Mouse (Mus musculus): ENCODE data around the gene Ttpal. TPM values are rescaled to one million over a fixed set of nuclear protein-coding genes. Genes with fewer than 3 reads are reported as not detected.

Ttpal gene
- polyA plus RNA-seq, 1 experiment from 2014 or later = 22.9 TPM

- no peak overlapping the region for H3K4me2 ChIP-seq (ENCODE audit: low read depth, low read length)
- H3K27me3 ChIP-seq (replicated peaks; ENCODE audit: control insufficient read depth, insufficient read depth, low read length) = no peaks in the 10 kb centered on the region
- no peak overlapping the region for H3K9ac ChIP-seq (ENCODE audit: low read depth, low read length)
- no peaks in the 10 kb centered on the region for H3K36me3 ChIP-seq (ENCODE audit: control insufficient read depth, insufficient read depth, low read length)
- H3K27ac ChIP-seq (ENCODE audit: low read length) = no peak overlapping the region
- no peaks in the 10 kb centered on the region for H3K9me3 ChIP-seq (ENCODE audit: control insufficient read depth, low read length)
- H3K4me3 ChIP-seq (ENCODE audit: low read length) = no peak overlapping the region
- no peak for ATAC-seq
- peaks cover 14% of the 10 kb centered on the region; the same call in 1 of the 2 replicates for H3K4me1 ChIP-seq (ENCODE audit: control insufficient read depth, insufficient read depth, low read length)
- WGBS = 42% methylated on average over 19 of the region's 19 CpGs
Observed at GRCm38 (mm10) chr2:163586384-163587261, 15.5 kb upstream of the Ttpal start.

GRCm38 (mm10) chr2:163587506-163587905 is 14.6 kb upstream of the Ttpal start:
- whole genome bisulfite sequencing = 66% methylated on average over 5 of the region's 5 CpGs

GRCm38 (mm10) chr2:163590211-163590610 is 11.9 kb upstream of the Ttpal start:
- no peak overlapping the region for H3K4me3 ChIP-seq (ENCODE audit: low read length)
- WGBS = 46% methylated on average over 12 of the region's 12 CpGs
- peaks cover 18% of the 10 kb centered on the region for H3K4me1 ChIP-seq (ENCODE audit: control insufficient read depth, insufficient read depth, low read length)
- 0 out of 2 replicates have a peak overlapping the region, but pooled peaks have one; percentile 0 for H3K4me2 ChIP-seq (ENCODE audit: low read depth, low read length)
- H3K9ac ChIP-seq (ENCODE audit: low read depth, low read length) = no peak overlapping the region
- no peaks in the 10 kb centered on the region for H3K9me3 ChIP-seq (ENCODE audit: control insufficient read depth, low read length)
- ATAC-seq = 0 out of 2 replicates have a peak, but pooled peaks have one; percentile 17
- H3K36me3 ChIP-seq (ENCODE audit: control insufficient read depth, insufficient read depth, low read length) = no peaks in the 10 kb centered on the region
- H3K27ac ChIP-seq (ENCODE audit: low read length) = peak overlapping the region; percentile 34; the same call in 1 of the 2 replicates
- H3K27me3 ChIP-seq (replicated peaks; ENCODE audit: control insufficient read depth, insufficient read depth, low read length) = no peaks in the 10 kb centered on the region

More at GRCm38 (mm10) chr2:163587506-163587905, 14.6 kb upstream of the Ttpal start:
- Histone ChIP-seq H3K36me3 (ENCODE audit: control insufficient read depth, insufficient read depth, low read length) (no peaks in the 10 kb centered on the region), H3K4me2 (ENCODE audit: low read depth, low read length) (no peak overlapping the region), H3K27ac (ENCODE audit: low read length) (no peak overlapping the region), H3K4me3 (ENCODE audit: low read length) (no peak overlapping the region), H3K9ac (ENCODE audit: low read depth, low read length) (no peak overlapping the region), H3K4me1 (ENCODE audit: control insufficient read depth, insufficient read depth, low read length) (peaks cover 14% of the 10 kb centered on the region; the same call in 1 of the 2 replicates), H3K27me3 (replicated peaks; ENCODE audit: control insufficient read depth, insufficient read depth, low read length) (no peaks in the 10 kb centered on the region), H3K9me3 (ENCODE audit: control insufficient read depth, low read length) (no peaks in the 10 kb centered on the region)
- ATAC-seq = no peak

- Histone ChIP-seq H3K9me3 (ENCODE audit: control insufficient read depth, low read length) (no peaks in the 10 kb centered on the region), H3K36me3 (ENCODE audit: control insufficient read depth, insufficient read depth, low read length) (no peaks in the 10 kb centered on the region), H3K4me2 (ENCODE audit: low read depth, low read length) (no peak overlapping the region), H3K9ac (ENCODE audit: low read depth, low read length) (no peak overlapping the region), H3K4me1 (ENCODE audit: control insufficient read depth, insufficient read depth, low read length) (peaks cover 21% of the 10 kb centered on the region), H3K4me3 (ENCODE audit: low read length) (no peak overlapping the region), H3K27ac (ENCODE audit: low read length) (no peak overlapping the region), H3K27me3 (replicated peaks; ENCODE audit: control insufficient read depth, insufficient read depth, low read length) (no peaks in the 10 kb centered on the region)
- WGBS = 76% methylated on average over 5 of the region's 5 CpGs
- no peak for ATAC-seq
Observed at GRCm38 (mm10) chr2:163590996-163591395, 11.1 kb upstream of the Ttpal start.

- no peaks in the 10 kb centered on the region for H3K9me3 ChIP-seq (ENCODE audit: control insufficient read depth, low read length)
- no peak overlapping the region for H3K4me3 ChIP-seq (ENCODE audit: low read length)
- peaks cover 25% of the 10 kb centered on the region for H3K4me1 ChIP-seq (ENCODE audit: control insufficient read depth, insufficient read depth, low read length)
- no peak overlapping the region for H3K9ac ChIP-seq (ENCODE audit: low read depth, low read length)
- no peaks in the 10 kb centered on the region for H3K36me3 ChIP-seq (ENCODE audit: control insufficient read depth, insufficient read depth, low read length)
- 82% methylated on average over 1 of the region's 1 CpGs for WGBS
- no peaks in the 10 kb centered on the region for H3K27me3 ChIP-seq (replicated peaks; ENCODE audit: control insufficient read depth, insufficient read depth, low read length)
- ATAC-seq = no peak
- H3K4me2 ChIP-seq (ENCODE audit: low read depth, low read length) = no peak overlapping the region
- no peak overlapping the region for H3K27ac ChIP-seq (ENCODE audit: low read length)
Observed at GRCm38 (mm10) chr2:163592084-163592483, 10.0 kb upstream of the Ttpal start.

- no peak overlapping the region for H3K4me3 ChIP-seq (ENCODE audit: low read length)
- H3K27me3 ChIP-seq (replicated peaks; ENCODE audit: control insufficient read depth, insufficient read depth, low read length) = no peaks in the 10 kb centered on the region
- H3K4me2 ChIP-seq (ENCODE audit: low read depth, low read length) = peak overlapping the region; percentile 19; the same call in 1 of the 2 replicates
- H3K9ac ChIP-seq (ENCODE audit: low read depth, low read length) = no peak overlapping the region; the same call in 1 of the 2 replicates
- H3K27ac ChIP-seq (ENCODE audit: low read length) = peak overlapping the region; percentile 84
- H3K4me1 ChIP-seq (ENCODE audit: control insufficient read depth, insufficient read depth, low read length) = peaks cover 25% of the 10 kb centered on the region
- WGBS = 60% methylated on average over 10 of the region's 10 CpGs
- no peaks in the 10 kb centered on the region for H3K36me3 ChIP-seq (ENCODE audit: control insufficient read depth, insufficient read depth, low read length)
- ATAC-seq = peak; percentile 66
- H3K9me3 ChIP-seq (ENCODE audit: control insufficient read depth, low read length) = no peaks in the 10 kb centered on the region
Observed at GRCm38 (mm10) chr2:163593636-163594282, 8.4 kb upstream of the Ttpal start.

GRCm38 (mm10) chr2:163595119-163595518 is 7.0 kb upstream of the Ttpal start:
- H3K9me3 ChIP-seq (ENCODE audit: control insufficient read depth, low read length) = no peaks in the 10 kb centered on the region

GRCm38 (mm10) chr2:163596057-163596872 is 5.8 kb upstream of the Ttpal start:
- 0 out of 2 replicates have a peak, but pooled peaks have one; percentile 1 for ATAC-seq
- Histone ChIP-seq H3K9me3 (ENCODE audit: control insufficient read depth, low read length) (no peaks in the 10 kb centered on the region), H3K36me3 (ENCODE audit: control insufficient read depth, insufficient read depth, low read length) (no peaks in the 10 kb centered on the region), H3K4me2 (ENCODE audit: low read depth, low read length) (no peak overlapping the region), H3K4me1 (ENCODE audit: control insufficient read depth, insufficient read depth, low read length) (peaks cover 19% of the 10 kb centered on the region), H3K4me3 (ENCODE audit: low read length) (no peak overlapping the region), H3K9ac (ENCODE audit: low read depth, low read length) (no peak overlapping the region), H3K27ac (ENCODE audit: low read length) (peak overlapping the region; percentile 78), H3K27me3 (replicated peaks; ENCODE audit: control insufficient read depth, insufficient read depth, low read length) (no peaks in the 10 kb centered on the region)
- 59% methylated on average over 13 of the region's 13 CpGs for WGBS

More at GRCm38 (mm10) chr2:163595119-163595518, 7.0 kb upstream of the Ttpal start:
- Histone ChIP-seq H3K27me3 (replicated peaks; ENCODE audit: control insufficient read depth, insufficient read depth, low read length) (no peaks in the 10 kb centered on the region), H3K27ac (ENCODE audit: low read length) (peak overlapping the region; percentile 73), H3K4me2 (ENCODE audit: low read depth, low read length) (no peak overlapping the region), H3K36me3 (ENCODE audit: control insufficient read depth, insufficient read depth, low read length) (no peaks in the 10 kb centered on the region), H3K9ac (ENCODE audit: low read depth, low read length) (0 out of 2 replicates have a peak overlapping the region, but pooled peaks have one; percentile 22), H3K4me3 (ENCODE audit: low read length) (no peak overlapping the region), H3K4me1 (ENCODE audit: control insufficient read depth, insufficient read depth, low read length) (peaks cover 25% of the 10 kb centered on the region)
- peak; percentile 27; the same call in 1 of the 2 replicates for ATAC-seq
- WGBS = 21% methylated on average over 2 of the region's 2 CpGs

- no peaks in the 10 kb centered on the region for H3K36me3 ChIP-seq (ENCODE audit: control insufficient read depth, insufficient read depth, low read length)
- H3K27me3 ChIP-seq (replicated peaks; ENCODE audit: control insufficient read depth, insufficient read depth, low read length) = no peaks in the 10 kb centered on the region
- peak overlapping the region; percentile 78 for H3K27ac ChIP-seq (ENCODE audit: low read length)
- H3K4me2 ChIP-seq (ENCODE audit: low read depth, low read length) = no peak overlapping the region
- no peak overlapping the region for H3K9ac ChIP-seq (ENCODE audit: low read depth, low read length)
- no peak for ATAC-seq
- WGBS = 54% methylated on average over 3 of the region's 3 CpGs
- H3K9me3 ChIP-seq (ENCODE audit: control insufficient read depth, low read length) = no peaks in the 10 kb centered on the region
- H3K4me3 ChIP-seq (ENCODE audit: low read length) = no peak overlapping the region
- peaks cover 23% of the 10 kb centered on the region for H3K4me1 ChIP-seq (ENCODE audit: control insufficient read depth, insufficient read depth, low read length)
Observed at GRCm38 (mm10) chr2:163596873-163597155, 5.3 kb upstream of the Ttpal start.
